Mouse (Mus musculus) fat pad, adult 2 months (tissue): ENCODE data around the gene Ccdc97.
"Not testable (repeated sequence)": the region's sequence is repeated elsewhere in the genome, so short reads cannot be mapped to it uniquely, and the experiment has no call there.

ENCODE experiments used
- DNase-seq: peaks from one replicate; pipeline ENCODE4 v3.0.0-alpha.2; 2011; ENCODE audit warnings: low read depth, low spot score; ENCODE audit errors: extremely low read depth

The Ccdc97 gene

DNA sequence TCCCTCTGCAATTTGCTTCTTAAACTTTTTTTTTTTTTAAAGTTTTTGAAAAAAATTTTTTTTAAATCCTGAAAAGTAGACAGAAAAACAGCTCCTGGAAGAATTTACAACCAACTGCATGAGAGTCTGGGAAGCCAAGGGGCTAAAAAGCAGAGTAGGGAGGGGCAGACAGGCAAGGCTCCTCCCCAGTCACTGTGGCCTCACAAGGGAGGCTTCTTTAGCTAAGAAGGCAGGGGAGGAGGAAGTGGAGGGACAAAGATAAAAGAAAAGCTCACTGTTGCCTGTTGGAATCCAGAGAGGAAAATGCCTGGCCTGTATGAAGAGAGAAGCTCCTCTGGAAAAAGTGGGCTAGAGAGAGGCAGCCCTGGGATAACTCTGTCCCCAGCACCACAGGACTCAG lies 2.9 kb upstream of the Ccdc97 start:
- DNase-seq: not testable (repeated sequence)

DNA sequence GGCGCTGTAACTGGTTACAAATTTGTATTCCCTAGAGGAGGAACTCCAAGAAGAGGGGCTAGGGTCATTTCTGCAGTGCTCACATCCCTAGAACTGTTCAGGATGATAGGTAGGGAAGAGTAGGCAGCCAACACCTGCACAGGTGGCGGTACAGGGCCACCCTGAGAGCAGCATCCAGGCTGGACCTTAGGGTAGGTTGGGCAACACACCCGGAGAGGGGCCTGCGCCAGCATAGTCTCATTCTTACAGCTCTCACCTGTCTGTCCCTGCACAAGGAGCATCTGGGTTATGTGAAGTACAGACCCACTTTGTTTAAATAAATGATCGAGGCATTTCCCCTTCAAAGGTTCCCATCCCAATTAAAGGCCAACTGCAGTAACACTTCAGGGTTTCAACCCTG lies 1.9 kb upstream of the Ccdc97 start:
- no peak for DNase-seq

DNA sequence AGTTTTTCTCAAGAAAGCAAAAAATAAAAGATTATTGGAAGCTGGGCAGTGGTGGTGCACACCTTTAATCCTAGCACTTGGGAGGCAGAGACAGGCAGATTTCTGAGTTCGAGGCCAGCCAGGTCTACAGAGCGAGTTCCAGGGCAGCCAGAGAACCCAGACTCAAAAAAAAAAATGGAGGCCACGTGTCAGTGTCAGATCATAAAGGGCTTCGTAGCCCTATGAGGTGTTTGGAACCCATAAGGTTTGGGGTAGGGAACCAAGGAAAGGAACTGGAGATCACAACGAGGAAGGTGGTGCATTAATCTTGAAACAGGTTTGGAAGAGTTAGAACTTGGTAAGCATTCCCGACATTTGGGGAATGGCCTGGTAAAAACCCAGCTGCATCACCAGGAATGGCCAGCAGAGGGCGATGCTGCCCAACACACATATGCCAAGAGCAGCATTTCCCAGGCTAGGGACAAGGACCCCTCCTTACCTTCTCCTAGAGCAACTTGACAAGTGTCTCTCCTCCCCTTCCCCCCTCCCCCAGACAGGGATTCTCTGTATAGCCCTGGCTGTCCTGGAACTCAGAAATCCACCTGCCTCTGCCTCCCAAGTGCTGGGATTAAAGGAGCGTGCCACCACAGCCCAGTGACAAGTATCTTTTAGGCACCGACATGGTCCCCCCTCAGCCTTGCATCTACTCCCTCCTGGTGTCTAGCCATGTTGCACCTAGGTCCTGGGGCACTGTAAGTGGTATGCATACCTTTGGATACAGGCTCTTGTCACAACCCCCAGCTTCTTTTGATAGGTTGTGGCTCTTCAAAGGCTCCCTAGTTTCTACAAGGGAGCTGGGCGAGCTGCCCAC lies 1.1 kb upstream of the Ccdc97 start:
- DNase-seq: no peak

DNA sequence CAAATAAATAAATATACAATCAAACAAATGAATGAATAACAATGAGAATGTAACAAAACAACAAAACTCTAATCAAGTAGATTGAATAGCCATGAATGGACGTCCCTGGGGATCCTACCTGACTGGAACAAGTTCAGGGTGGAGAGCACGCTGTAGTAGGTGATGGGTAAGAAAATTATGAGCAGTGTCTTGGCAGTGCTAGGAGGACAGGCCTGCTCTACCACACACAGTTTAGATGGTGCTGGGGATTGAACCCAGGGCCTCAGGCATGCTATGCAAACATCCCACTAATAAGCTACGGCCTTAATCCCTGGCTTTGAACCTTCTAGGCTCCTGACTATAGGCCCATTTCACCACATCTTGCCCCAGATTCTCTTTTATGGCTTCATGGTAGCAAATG lies 1.4 kb downstream of the Ccdc97 start:
- DNase-seq: no peak

DNA sequence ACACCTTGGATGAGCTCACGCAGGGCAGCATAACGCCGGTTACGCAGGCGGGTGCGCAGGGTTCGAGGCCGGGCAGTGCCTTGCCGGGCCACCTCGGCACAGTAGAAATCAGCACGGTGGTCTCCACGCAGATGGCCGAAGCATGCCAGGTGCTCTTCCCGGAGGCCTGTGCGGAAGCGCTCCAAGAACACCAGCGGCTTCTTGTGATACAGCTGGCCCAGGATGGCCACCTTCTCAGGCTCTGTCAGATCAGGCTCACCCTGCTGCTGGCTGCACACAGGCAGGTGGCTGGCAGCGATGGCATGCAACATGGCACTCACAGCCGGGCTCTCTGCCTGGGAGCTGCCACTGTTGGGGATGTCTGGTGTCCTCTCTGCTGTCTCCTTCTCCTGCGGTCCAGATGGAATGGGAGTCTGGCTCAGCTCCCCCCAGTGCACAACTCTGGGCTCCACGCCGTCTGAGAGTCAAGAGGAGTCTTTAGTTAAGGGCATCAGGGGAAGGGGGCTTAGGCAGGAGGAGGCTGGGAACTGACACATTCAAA lies 3.1 kb downstream of the Ccdc97 start:
- DNase-seq: no peak

DNA sequence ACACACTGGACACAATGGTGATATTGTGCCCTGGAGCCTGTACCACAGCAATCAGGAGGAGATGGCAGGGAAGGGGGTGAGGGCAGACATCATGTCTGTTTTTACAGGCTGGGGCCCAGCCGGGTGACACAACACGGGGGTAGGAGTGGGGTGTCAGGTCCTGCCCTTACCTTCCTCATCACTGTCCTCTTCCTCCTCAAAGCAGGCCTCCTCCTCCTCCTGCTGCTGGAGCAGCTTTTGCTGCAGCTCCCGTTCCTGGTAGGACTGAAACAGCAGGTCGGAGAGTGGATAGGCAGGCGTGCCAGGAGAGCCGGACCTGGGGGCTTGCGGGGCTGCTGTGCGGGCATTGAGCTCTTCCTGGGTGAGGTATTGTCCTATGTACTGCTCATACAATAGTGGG lies 4.3 kb downstream of the Ccdc97 start:
- DNase-seq: no peak

DNA sequence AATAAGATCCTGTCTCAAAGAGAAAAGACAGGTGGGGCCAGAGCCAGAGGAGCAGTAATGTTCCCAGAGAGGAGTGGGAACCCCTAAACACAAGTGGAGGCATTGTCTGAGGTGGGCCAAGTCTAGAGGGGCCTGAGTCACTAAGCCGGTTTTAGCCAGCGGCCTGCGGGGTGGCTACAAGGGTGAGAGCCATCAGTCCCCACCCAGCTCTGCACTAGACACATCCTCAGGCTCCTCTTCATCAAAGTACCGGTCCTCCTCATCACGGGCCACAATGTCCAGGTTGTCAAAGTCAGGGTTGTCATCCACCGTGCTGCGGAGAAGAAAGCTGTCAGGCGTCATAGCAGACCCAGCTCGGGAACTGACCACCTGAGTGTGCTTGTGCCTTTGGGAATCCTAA lies 6.1 kb downstream of the Ccdc97 start:
- no peak for DNase-seq

DNA sequence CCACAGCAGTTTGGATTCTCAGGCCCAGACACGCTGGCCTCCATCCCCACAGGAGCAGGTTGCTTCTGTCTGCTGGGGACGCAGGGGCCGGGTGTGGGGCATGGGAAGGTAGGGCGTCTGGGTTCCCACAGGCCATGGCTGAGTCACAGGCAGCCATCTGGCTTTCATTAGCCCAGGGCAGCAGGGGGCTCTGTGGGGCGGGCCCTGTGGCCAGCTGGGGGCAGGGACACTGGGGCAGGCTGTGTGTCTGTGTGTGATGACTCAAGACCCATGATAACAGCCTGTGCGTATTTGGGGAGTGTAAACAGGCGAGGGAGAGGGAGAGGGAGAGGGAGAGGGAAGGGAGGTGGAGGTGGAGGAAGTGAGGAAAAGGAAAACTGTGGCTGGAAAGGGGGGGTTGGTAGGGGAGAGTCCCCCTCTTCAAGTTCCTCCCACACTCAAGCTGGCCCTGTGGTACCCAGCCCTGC lies 7.1 kb downstream of the Ccdc97 start:
- DNase-seq: no peak

DNA sequence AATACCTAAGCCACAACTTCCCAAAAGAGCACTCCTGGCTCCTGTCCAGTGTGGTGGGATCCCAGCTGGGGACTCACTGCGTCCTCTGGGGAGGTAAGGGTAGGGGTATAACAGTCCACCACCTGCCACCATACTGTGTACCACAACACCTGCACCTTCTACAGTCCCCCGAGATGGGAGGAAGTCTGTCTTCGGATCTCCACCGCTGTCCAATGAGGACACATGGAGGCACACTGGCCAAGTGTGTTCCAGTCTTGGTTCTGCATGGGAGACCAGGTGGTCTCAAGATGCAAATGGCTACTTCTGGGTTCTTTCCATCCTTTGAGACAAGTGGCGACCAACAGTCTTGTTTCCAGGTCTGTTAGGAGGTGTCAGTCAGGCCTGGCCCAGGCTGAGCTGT lies 7.7 kb downstream of the Ccdc97 start:
- no peak for DNase-seq

DNA sequence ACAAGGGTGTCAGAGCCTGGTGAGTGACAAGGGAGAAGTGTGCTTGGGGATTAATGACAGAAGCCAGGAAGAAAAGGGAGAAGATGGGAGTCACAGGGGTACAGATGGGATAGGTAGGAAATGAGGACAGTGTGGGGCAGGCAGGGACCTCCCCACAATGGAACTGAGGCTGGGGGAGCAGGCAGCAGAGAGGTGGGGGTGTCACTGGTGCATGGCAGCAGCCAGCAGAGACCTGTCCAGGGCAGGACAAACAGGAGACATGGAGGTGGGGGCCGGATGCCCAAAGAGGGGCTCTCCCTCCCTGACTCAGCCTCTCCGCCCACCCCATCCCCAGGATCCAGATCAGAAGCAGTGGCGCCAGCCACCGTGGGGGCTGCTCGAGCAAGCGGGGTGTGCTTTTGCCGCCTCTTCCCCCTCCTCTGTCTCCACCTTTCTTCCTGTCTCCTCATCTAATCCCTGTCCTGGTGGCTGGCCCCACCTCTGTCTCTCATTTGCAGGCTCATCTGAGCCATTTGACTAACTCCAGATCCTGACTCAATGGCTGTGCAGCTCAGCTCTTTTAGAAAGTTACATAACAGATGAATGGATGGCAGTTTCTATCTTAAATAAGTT lies 8.3 kb downstream of the Ccdc97 start:
- DNase-seq: no peak

DNA sequence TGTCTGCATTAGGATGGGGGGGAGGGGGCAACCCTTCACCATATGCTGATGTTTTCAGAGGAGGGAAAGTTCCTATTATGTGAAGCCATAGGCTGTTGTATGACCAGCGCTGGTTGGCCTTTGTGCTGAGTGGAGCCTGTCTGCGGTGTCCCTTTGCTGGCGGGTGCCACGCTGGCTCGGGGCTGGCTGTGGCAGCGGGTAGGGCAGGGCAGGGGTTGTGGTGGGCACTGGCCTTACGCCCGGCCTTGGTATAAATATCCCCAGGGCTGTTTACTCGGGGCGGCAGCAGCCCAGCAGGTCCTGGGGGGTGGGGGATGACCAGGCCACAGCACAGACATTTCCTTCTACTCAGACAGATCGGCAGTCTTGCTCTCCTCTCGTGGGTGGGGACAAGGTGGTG lies 8.9 kb downstream of the Ccdc97 start:
- no peak for DNase-seq

DNA sequence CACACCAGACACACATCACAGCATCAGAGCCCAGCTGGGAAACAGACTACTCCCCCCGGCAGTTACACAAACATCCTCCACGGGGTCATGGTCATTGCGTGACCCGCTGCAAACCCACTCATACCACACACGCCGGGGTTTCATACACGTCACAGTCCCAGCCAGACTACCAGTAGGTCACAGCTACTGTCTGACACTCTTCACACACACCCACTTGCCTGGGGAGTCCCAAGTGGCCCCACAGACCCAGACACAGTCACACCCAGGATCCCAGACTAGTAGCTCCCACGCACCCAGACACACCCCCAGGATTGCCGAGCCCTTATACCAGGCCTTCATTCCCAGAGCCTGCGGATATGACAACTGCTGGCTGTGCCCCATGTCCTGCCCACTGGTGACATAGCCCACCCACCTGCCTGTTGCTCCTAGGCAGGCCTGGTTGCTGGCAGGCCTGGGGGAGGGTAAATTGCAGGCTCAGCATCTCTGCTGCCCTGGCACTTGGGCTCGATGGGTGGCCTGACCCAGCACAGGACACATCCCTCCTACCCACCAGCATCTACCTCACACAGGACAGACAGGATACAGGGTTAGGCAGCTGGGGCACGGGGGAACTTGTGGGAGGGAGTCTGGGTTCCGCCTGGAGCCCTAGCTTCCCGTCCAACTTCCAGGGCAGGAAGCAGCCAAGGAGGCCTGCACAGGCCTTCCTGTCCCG lies 11.2 kb downstream of the Ccdc97 start:
- no peak for DNase-seq

DNA sequence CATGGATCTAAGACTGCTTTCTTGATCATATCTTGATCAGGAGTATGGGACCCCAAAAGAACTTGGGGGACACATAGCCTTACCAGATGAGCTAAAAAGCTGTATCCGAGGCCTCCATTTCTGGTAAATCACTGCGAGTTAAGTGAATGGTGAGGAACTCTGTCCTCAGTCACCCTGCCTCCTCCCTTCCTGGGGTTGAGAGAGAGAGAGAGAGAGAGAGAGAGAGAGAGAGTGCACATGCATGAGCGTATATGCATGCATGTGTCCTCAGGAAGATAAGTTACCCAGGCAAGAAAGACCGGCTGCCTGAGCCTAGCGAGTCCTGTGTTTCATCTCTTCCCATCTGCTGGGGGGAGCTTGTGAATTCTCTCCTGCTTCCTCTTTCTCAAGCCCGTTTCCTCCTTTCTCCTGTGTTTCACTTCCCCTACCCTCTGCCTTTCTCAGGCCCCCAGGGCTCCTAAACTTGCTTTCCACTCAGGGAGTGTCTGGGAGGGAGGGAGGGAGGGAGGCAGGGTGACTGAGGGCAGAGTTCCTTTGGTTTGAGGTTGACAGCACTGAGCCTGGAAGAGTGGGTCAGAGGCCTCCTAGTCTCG lies 12.2 kb downstream of the Ccdc97 start:
- DNase-seq: no peak

DNA sequence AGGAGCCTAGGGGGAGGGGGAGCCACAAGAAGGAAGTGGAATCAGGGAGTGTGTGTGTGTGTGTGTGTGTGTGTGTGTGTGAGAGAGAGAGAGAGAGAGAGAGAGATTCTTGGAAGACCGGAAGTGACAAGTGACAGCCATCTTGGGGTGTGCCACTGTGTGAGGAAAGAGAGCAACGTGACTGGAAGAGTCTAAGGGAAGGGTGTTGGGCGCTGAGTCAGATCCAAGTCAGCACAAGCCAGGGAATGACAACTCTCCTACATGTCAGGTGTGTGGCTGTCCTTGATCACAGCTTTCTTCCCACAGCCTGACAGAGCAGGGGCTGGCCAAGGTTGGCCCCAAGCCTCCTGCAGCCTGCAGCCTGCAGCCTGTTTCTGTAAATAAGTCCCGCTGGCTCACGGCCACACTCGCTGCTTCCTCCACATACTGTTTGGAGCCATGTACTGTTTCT lies 13.1 kb downstream of the Ccdc97 start:
- no peak for DNase-seq

DNA sequence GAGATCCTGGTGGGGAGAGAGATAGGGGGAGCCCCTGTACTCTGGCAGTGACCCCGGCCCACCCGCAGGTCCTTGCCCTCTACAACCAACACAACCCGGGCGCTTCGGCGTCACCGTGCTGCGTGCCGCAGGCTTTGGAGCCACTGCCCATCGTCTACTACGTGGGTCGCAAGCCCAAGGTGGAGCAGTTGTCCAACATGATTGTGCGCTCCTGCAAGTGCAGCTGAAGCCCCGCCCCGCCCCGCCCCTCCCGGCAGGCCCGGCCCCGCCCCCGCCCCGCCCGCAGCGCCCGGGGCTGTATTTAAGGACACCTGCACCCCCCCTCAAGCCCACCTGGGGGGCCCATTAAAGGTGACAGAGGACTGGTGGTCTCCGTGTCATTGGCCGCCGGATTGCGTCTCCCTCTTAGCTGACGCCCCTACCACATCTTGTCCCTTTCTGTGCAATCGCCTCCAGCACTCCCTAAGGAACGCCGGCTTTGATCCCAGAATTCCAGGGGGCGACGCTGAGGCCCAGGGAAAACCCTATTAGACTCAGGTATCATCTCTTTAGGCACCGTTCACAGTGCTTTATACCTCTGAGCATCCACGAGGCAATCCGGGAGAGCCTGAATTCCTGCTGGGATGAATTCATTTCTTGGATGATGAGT lies 14.0 kb downstream of the Ccdc97 start:
- DNase-seq: no peak

DNA sequence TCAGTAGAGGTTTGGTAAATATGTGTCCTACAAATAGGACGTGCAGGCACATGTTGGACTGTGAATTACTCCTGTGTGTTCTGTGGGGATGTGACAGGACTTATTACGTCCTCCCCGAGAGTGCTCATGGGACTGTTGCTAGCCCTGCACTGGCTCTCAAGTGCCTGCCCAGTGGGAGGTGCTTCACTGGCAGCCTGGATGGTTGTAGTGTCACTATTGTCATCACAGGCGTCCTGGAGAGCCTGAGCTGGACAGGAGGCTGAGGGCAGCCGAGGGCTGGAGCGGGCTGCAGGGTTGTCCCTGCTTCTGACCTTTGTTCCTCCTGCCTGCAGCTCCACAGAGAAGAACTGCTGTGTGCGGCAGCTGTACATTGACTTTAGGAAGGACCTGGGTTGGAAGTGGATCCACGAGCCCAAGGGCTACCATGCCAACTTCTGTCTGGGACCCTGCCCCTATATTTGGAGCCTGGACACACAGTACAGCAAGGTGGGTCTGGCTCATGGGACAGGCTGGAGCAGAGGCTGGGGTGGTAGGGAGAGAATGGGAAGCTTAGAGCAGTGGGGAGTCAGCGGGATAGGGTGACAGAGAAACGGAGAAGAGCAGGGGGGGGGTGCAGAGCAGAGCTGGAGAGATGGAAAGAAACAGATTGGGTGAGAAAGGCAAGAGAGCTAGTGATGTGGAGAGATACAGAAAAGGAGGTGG lies 14.9 kb downstream of the Ccdc97 start:
- DNase-seq: no peak

DNA sequence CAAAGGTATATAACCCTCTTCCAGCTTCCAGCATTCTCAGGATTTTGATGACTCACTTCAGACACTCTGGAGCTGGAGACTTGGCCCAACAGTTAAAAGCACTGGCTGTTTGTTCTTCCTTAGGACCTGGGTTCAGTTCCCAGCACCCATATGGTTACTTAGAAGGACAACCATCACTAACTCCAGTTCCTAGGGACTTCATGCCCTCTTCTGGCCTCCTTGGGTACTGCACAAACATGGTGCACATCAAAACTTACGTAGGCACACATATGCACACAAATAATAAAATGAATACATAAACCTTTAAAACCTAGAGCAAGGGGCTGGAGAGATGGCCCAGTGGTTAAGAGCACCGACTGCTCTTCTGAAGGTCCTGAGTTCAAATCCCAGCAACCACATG lies 16.5 kb downstream of the Ccdc97 start:
- no peak for DNase-seq

DNA sequence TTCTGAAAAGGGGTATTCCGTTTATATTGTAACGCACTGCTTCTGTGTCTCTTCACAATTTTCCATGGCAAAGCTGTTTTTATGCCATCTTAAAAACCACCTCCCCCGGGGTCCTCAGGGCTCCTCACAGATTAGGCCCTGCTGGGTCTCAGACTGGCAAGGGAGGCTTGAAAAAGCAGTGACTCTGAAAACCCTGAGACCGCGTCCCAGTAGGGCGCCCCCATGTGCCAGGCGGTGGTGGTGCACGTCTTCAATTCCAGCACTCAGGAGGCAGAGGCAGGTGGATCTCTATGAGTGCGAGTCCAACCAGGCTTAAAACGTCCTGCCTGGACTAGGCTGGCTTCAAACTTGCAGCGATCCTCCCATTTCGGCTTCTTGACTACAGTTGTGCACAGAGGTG lies 18.2 kb downstream of the Ccdc97 start:
- DNase-seq: no peak

DNA sequence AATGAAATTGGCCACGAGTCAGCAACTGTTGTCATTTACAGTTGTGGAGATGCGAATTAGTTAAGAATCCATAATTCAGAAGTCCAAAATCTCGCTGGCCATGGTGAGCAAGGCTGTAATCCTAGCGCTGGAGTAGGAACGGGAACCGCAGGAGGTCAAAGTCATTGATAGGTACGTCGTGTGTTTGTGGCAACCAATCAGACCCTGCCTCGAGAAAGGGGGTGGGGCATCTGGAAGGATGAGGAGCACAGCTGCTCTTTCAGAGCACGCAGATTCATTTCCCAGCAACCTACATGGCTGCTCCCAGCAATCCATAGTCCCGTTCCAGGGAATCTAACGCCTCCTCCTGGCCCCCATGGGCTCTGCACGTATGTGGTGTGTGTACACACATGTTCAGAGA lies 19.0 kb downstream of the Ccdc97 start:
- DNase-seq: no peak

DNA sequence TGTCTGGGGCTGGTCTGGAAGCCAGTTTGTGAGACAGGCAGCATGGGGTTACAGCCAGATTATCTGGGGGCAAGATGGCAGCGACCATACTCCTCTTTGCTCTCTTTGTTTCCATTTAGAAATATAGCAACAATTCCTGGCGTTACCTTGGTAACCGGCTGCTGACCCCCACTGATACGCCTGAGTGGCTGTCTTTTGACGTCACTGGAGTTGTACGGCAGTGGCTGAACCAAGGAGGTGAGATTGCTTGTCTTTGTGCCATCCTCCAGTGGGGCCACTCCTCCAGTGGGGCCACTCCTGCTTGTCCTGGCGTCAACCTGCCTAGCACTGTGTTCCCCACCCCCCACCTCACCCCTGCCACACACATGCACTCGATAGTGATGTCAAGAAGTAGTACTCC lies 24.8 kb downstream of the Ccdc97 start:
- no peak for DNase-seq
